Mouse (Mus musculus) intestine, postnatal 0 days (tissue): Measurements from ENCODE around the gene Drc7. TPM values are rescaled to one million over a fixed set of nuclear protein-coding genes. Genes with fewer than 3 reads are reported as not detected.

ENCODE experiments used
- ATAC-seq: fragments of 200-750 bp; cut with Nextera tagmentation; 2 replicates; pipeline ENCODE4 v1.8.0; 2017; ENCODE audit warnings: mild to moderate bottlenecking, moderate TSS enrichment, moderate library complexity
- H3K27ac ChIP-seq: fragments of 300-500 bp; sonication (generic); 2 replicates; pipeline ENCODE4 v1.5.1; 2014; ENCODE audit warnings: mild to moderate bottlenecking, low read depth, low read length, moderate library complexity
- H3K27me3 ChIP-seq: fragments of 300-500 bp; sonication (generic); replicated peaks from 2 replicates; pipeline ENCODE4 v1.6.1; 2014; ENCODE audit warnings: low read length, mixed read lengths; ENCODE audit not compliant: control insufficient read depth, insufficient read depth
- H3K36me3 ChIP-seq: fragments of 300-500 bp; sonication (generic); 2 replicates; pipeline ENCODE4 v1.6.1; 2014; ENCODE audit warnings: mild to moderate bottlenecking, moderate library complexity; ENCODE audit not compliant: control insufficient read depth, insufficient read depth
- H3K4me1 ChIP-seq: fragments of 300-500 bp; sonication (generic); replicated peaks from 2 replicates; pipeline ENCODE4 v1.6.1; 2014; ENCODE audit warnings: antibody characterized with exemption, low read length, mixed read lengths; ENCODE audit not compliant: control insufficient read depth, insufficient read depth
- H3K4me2 ChIP-seq: fragments of 300-500 bp; sonication (generic); replicated peaks from 2 replicates; pipeline ENCODE4 v1.6.1; 2014; ENCODE audit warnings: low read depth, mild to moderate bottlenecking, moderate library complexity
- H3K4me3 ChIP-seq: fragments of 300-500 bp; sonication (generic); 2 replicates; pipeline ENCODE4 v1.5.1; 2014; ENCODE audit warnings: low read depth, low read length
- H3K9ac ChIP-seq: fragments of 300-500 bp; sonication (generic); 2 replicates; pipeline ENCODE4 v1.6.1; 2014; ENCODE audit warnings: mild to moderate bottlenecking, low read depth, low read length
- H3K9me3 ChIP-seq: fragments of 300-500 bp; sonication (generic); 2 replicates; pipeline ENCODE4 v1.6.1; 2016; ENCODE audit warnings: mixed run types; ENCODE audit not compliant: control insufficient read depth
- CTCF ChIP-seq: sonication (generic); IDR thresholded peaks from 2 replicates; pipeline ENCODE4 v1.5.1; 2016; ENCODE audit warnings: low read depth, mild to moderate bottlenecking, control low read depth, antibody characterized with exemption, moderate library complexity
- WGBS: fragments of 180-500 bp; shearing (Covaris S2); extraction: QIAGEN DNeasy Blood & Tissue Kit; methylation state at CpG from one replicate; pipeline ENCODE4 v1.1.7; 2014; 5-methylcytosine and 5-hydroxymethylcytosine counted together
- polyA plus RNA-seq: library from polyadenylated mRNA; unstranded; fragments of >200 nt; fragmentation: Nextera tagmentation; extraction: Ambion mirVana; gene quantifications from 2 replicates; pipeline ENCODE4 v1.2.1, GENCODE M21; 2015

Gene Drc7
- polyA plus RNA-seq, 1 experiment from 2014 or later: not detected

GRCm38 (mm10) chr8:95107306-95107705 is 52.4 kb downstream of the Drc7 start:
- Histone ChIP-seq H3K36me3 (peaks cover 75% of the 10 kb centered on the region), H3K4me3 (no peak overlapping the region), H3K4me1 (no peaks in the 10 kb centered on the region), H3K4me2 (no peak overlapping the region), H3K9me3 (no peaks in the 10 kb centered on the region), H3K27me3 (no peaks in the 10 kb centered on the region), H3K27ac (no peak overlapping the region), H3K9ac (no peak overlapping the region)
- TF ChIP-seq CTCF: no peak
- ATAC-seq: no peak
- 88% methylated on average over 13 of the region's 13 CpGs for WGBS

- ATAC-seq: peak; percentile 56; the same call in 1 of the 2 replicates
- Histone ChIP-seq H3K4me1 (no peaks in the 10 kb centered on the region), H3K4me3 (no peak overlapping the region), H3K9me3 (no peaks in the 10 kb centered on the region), H3K4me2 (no peak overlapping the region), H3K9ac (no peak overlapping the region), H3K27me3 (no peaks in the 10 kb centered on the region), H3K27ac (no peak overlapping the region), H3K36me3 (peaks cover 25% of the 10 kb centered on the region)
- no peak for TF ChIP-seq CTCF
- 56% methylated on average over 3 of the region's 3 CpGs for WGBS
Observed at GRCm38 (mm10) chr8:95112594-95112993, 57.7 kb downstream of the Drc7 start.

GRCm38 (mm10) chr8:95113108-95113507 is 58.2 kb downstream of the Drc7 start:
- TF ChIP-seq CTCF: no peak
- WGBS: 84% methylated on average over 4 of the region's 4 CpGs
- Histone ChIP-seq H3K27ac (no peak overlapping the region), H3K27me3 (no peaks in the 10 kb centered on the region), H3K36me3 (peaks cover 20% of the 10 kb centered on the region), H3K4me3 (no peak overlapping the region), H3K4me2 (no peak overlapping the region), H3K9ac (no peak overlapping the region), H3K9me3 (no peaks in the 10 kb centered on the region), H3K4me1 (no peaks in the 10 kb centered on the region)
- ATAC-seq: no peak

- Histone ChIP-seq H3K9ac (no peak overlapping the region), H3K4me2 (no peak overlapping the region), H3K36me3 (peaks cover 14% of the 10 kb centered on the region), H3K4me3 (no peak overlapping the region), H3K9me3 (no peaks in the 10 kb centered on the region), H3K27ac (no peak overlapping the region), H3K4me1 (no peaks in the 10 kb centered on the region), H3K27me3 (no peaks in the 10 kb centered on the region)
- 0 out of 2 replicates have a peak, but pooled peaks have one; percentile 25 for ATAC-seq
- TF ChIP-seq CTCF: peak; percentile 83
- WGBS: 66% methylated on average over 3 of the region's 3 CpGs
Observed at GRCm38 (mm10) chr8:95113750-95114149, 58.8 kb downstream of the Drc7 start.

- no peaks in the 10 kb centered on the region for H3K27me3 ChIP-seq
- peaks cover 34% of the 10 kb centered on the region for H3K36me3 ChIP-seq
- H3K9ac ChIP-seq: no peak overlapping the region
- H3K4me2 ChIP-seq: no peak overlapping the region
- no peak for ATAC-seq
- no peaks in the 10 kb centered on the region for H3K4me1 ChIP-seq
- H3K4me3 ChIP-seq: no peak overlapping the region
- no peak overlapping the region for H3K27ac ChIP-seq
- H3K9me3 ChIP-seq: no peaks in the 10 kb centered on the region
- 95% methylated on average over 5 of the region's 5 CpGs for WGBS
- TF ChIP-seq CTCF: peak; percentile 54
Observed at GRCm38 (mm10) chr8:95123455-95123854, 68.6 kb downstream of the Drc7 start.

GRCm38 (mm10) chr8:95126497-95126896 is 71.6 kb downstream of the Drc7 start:
- no peak for TF ChIP-seq CTCF
- Histone ChIP-seq H3K27ac (no peak overlapping the region), H3K9me3 (no peaks in the 10 kb centered on the region), H3K4me1 (no peaks in the 10 kb centered on the region), H3K36me3 (peaks cover 36% of the 10 kb centered on the region), H3K27me3 (no peaks in the 10 kb centered on the region), H3K4me2 (no peak overlapping the region), H3K9ac (no peak overlapping the region), H3K4me3 (no peak overlapping the region)
- 90% methylated on average over 11 of the region's 11 CpGs for WGBS
- no peak for ATAC-seq

- H3K9me3 ChIP-seq: no peaks in the 10 kb centered on the region
- H3K4me1 ChIP-seq: no peaks in the 10 kb centered on the region
- no peak overlapping the region for H3K4me3 ChIP-seq
- H3K36me3 ChIP-seq: peaks cover 36% of the 10 kb centered on the region
- H3K27me3 ChIP-seq: no peaks in the 10 kb centered on the region
- 70% methylated on average over 9 of the region's 9 CpGs for WGBS
- no peak overlapping the region for H3K4me2 ChIP-seq
- H3K27ac ChIP-seq: no peak overlapping the region
- no peak for ATAC-seq
- no peak for TF ChIP-seq CTCF
- no peak overlapping the region for H3K9ac ChIP-seq
Observed at GRCm38 (mm10) chr8:95127658-95128057, 72.8 kb downstream of the Drc7 start.

Other genes starting within 250 kb of the Drc7 start
- 1.2 and 1.3 TPM in 2 replicates for gene Ccl17, start 244.7 kb upstream of the Drc7 start, polyA plus RNA-seq
- gene Coq9, start 216.8 kb upstream of the Drc7 start, polyA plus RNA-seq: 79.4 and 80.7 TPM in 2 replicates
- 88.1 and 95.1 TPM in 2 replicates for gene Ciapin1, start 216.7 kb upstream of the Drc7 start, polyA plus RNA-seq
- 70.4 and 75.1 TPM in 2 replicates for gene Polr2c, start 197.7 kb upstream of the Drc7 start, polyA plus RNA-seq
- gene Dok4, start 178.8 kb upstream of the Drc7 start, polyA plus RNA-seq: 51.0 and 52.1 TPM in 2 replicates
- 7.2 and 7.7 TPM in 2 replicates for gene Ccdc102a, start 137.0 kb upstream of the Drc7 start, polyA plus RNA-seq
- gene Adgrg5, start 131.4 kb upstream of the Drc7 start, polyA plus RNA-seq: 1.3 and 1.5 TPM in 2 replicates
- gene Adgrg1, start 80.4 kb upstream of the Drc7 start, polyA plus RNA-seq: 22.3 and 22.7 TPM in 2 replicates
- gene Adgrg3, start 37.4 kb upstream of the Drc7 start, polyA plus RNA-seq: 4.2 and 4.7 TPM in 2 replicates
- gene Katnb1, start 26.1 kb downstream of the Drc7 start, polyA plus RNA-seq: 12.7 and 14.2 TPM in 2 replicates
- 20.9 and 21.1 TPM in 2 replicates for gene Kifc3, start 147.7 kb downstream of the Drc7 start, polyA plus RNA-seq